Mouse (Mus musculus) spleen, adult 2 months (tissue): ENCODE measurements around the gene Sdr9c7.
"Not testable (repeated sequence)": the region's sequence is repeated elsewhere in the genome, so short reads cannot be mapped to it uniquely, and the experiment has no call there.

ENCODE experiments used
- CTCF ChIP-seq: fragments of 200-500 bp; IDR thresholded peaks from 2 replicates; pipeline ENCODE4 v1.5.1; 2011; ENCODE audit warnings: mild to moderate bottlenecking, inconsistent platforms; ENCODE audit not compliant: insufficient read depth, insufficient read length, insufficient replicate concordance; ENCODE audit errors: extremely low read depth
- POLR2A ChIP-seq: fragments of 200-500 bp; IDR thresholded peaks from 2 replicates; pipeline ENCODE4 v1.6.1; 2011; ENCODE audit warnings: low read depth, low read length, inconsistent platforms

GRCm38 (mm10) chr10:127939667-127940066 is 41.3 kb downstream of the Sdr9c7 start:
- TF ChIP-seq POLR2A, CTCF: not testable (repeated sequence)
